Mouse (Mus musculus) gastrocnemius, postnatal 36 days (tissue): ENCODE measurements around the gene Slc2a9. TPM values are rescaled to one million over a fixed set of nuclear protein-coding genes. Genes with fewer than 3 reads are reported as not detected.

Experiments
- DNase-seq, 2 experiments: peaks; one replicate each; pipeline ENCODE4 v3.0.0; 2022
- intact Hi-C: fragments of 180-260 bp; cut with DNase I; formaldehyde crosslinking; loops from one replicate; pipeline ENCODE4 v1.15.1; 2025
- long read RNA-seq, 2 experiments: library from polyadenylated mRNA; stranded (forward); transcript quantifications; one replicate each; pipeline ENCODE4 v2.0.0; 2021
- total RNA-seq, 2 experiments: library from RNA; stranded (reverse); gene quantifications; 2 replicates each; pipeline ENCODE4 v1.2.3; 2021

Slc2a9 gene
- under 1 TPM; 0.44 to 0.59 TPM for total RNA-seq
- long read RNA-seq, experiment 1, result 0 reads
- long read RNA-seq, experiment 2, result 0 reads

GRCm38 (mm10) chr5:38502992-38503391, at the start of gene Slc2a9:
TSS of gene Slc2a9 (minus strand) at chr5:38503143.
- intact Hi-C loops, result no loop called here
- DNase-seq, result no peak

GRCm38 (mm10) chr5:38552615-38553014, 49.7 kb upstream of the Slc2a9 start:
- no peak for DNase-seq
- intact Hi-C loops, result no loop called here

GRCm38 (mm10) chr5:38550221-38550768, 47.4 kb upstream of the Slc2a9 start:
- DNase-seq, result no peak
- intact Hi-C loops, result no loop called here

- intact Hi-C loops, result no loop called here
- no peak for DNase-seq
Measured at GRCm38 (mm10) chr5:38549461-38549909, 46.5 kb upstream of the Slc2a9 start.

GRCm38 (mm10) chr5:38547375-38547774, 44.4 kb upstream of the Slc2a9 start:
- no peak for DNase-seq
- intact Hi-C loops, result no loop called here

- intact Hi-C loops, result no loop called here
- DNase-seq, result no peak
Measured at GRCm38 (mm10) chr5:38544423-38545415, 41.8 kb upstream of the Slc2a9 start.

- no peak for DNase-seq
- intact Hi-C loops, result loop anchor here (2.0 kb wide), 1 partner anchor 17 kb away; no protein-coding TSS in a partner anchor
Measured at GRCm38 (mm10) chr5:38543496-38544217, 40.7 kb upstream of the Slc2a9 start.

GRCm38 (mm10) chr5:38541728-38542127, 38.8 kb upstream of the Slc2a9 start:
- intact Hi-C loops, result loop anchor here (2.0 kb wide), 1 partner anchor 19 kb away; no protein-coding TSS in a partner anchor
- no peak for DNase-seq

GRCm38 (mm10) chr5:38540898-38541297, 38.0 kb upstream of the Slc2a9 start:
- intact Hi-C loops, result no loop called here
- DNase-seq, result no peak

- DNase-seq, result no peak
- intact Hi-C loops, result loop anchor here (5.0 kb wide), 1 partner anchor 34 kb away; no protein-coding TSS in a partner anchor
Measured at GRCm38 (mm10) chr5:38538508-38538907, 35.6 kb upstream of the Slc2a9 start.

GRCm38 (mm10) chr5:38537845-38538244, 34.9 kb upstream of the Slc2a9 start:
- intact Hi-C loops, result loop anchor here (5.0 kb wide), 1 partner anchor 34 kb away; no protein-coding TSS in a partner anchor
- DNase-seq, result no peak

GRCm38 (mm10) chr5:38536822-38537221, 33.9 kb upstream of the Slc2a9 start:
- intact Hi-C loops, result loop anchor here (5.0 kb wide), 1 partner anchor 35 kb away; no protein-coding TSS in a partner anchor
- DNase-seq, result no peak

- no peak for DNase-seq
- intact Hi-C loops, result no loop called here
Measured at GRCm38 (mm10) chr5:38532084-38532483, 29.1 kb upstream of the Slc2a9 start.

GRCm38 (mm10) chr5:38529724-38530428, 26.9 kb upstream of the Slc2a9 start:
- DNase-seq, result no peak
- intact Hi-C loops, result no loop called here

- DNase-seq, result no peak
- intact Hi-C loops, result no loop called here
Measured at GRCm38 (mm10) chr5:38522977-38523376, 20.0 kb upstream of the Slc2a9 start.

GRCm38 (mm10) chr5:38520838-38521237, 17.9 kb upstream of the Slc2a9 start:
- intact Hi-C loops, result no loop called here

GRCm38 (mm10) chr5:38516267-38516666, 13.3 kb upstream of the Slc2a9 start:
- no peak for DNase-seq

More at GRCm38 (mm10) chr5:38520838-38521237, 17.9 kb upstream of the Slc2a9 start:
- DNase-seq, result no peak

GRCm38 (mm10) chr5:38512991-38513390, 10.0 kb upstream of the Slc2a9 start:
- no peak for DNase-seq
- intact Hi-C loops, result no loop called here

More at GRCm38 (mm10) chr5:38516267-38516666, 13.3 kb upstream of the Slc2a9 start:
- intact Hi-C loops, result no loop called here

- intact Hi-C loops, result no loop called here
- no peak for DNase-seq
Measured at GRCm38 (mm10) chr5:38509568-38509967, 6.6 kb upstream of the Slc2a9 start.

- no peak for DNase-seq
- intact Hi-C loops, result no loop called here
Measured at GRCm38 (mm10) chr5:38505435-38505765, 2.5 kb upstream of the Slc2a9 start.
